Mouse (Mus musculus) hindbrain, embryonic 15.5 days (tissue): ENCODE results near the gene Fpr-rs4. TPM values are rescaled to one million over a fixed set of nuclear protein-coding genes. Genes with fewer than 3 reads are reported as not detected.
"Not testable (repeated sequence)": the region's sequence is repeated elsewhere in the genome, so short reads cannot be mapped to it uniquely, and the experiment has no call there.

ENCODE experiments used
- ATAC-seq: fragments of 200-750 bp; cut with Nextera tagmentation; 2 replicates; pipeline ENCODE4 v1.8.0; 2017; ENCODE audit warnings: low read depth, moderate number of reproducible peaks, moderate TSS enrichment; ENCODE audit not compliant: low FRiP score
- H3K27ac ChIP-seq: fragments of 300-500 bp; sonication (generic); replicated peaks from 2 replicates; pipeline ENCODE4 v1.5.1; 2015; ENCODE audit warnings: mild to moderate bottlenecking, inconsistent platforms
- H3K27me3 ChIP-seq: fragments of 300-500 bp; sonication (generic); 2 replicates; pipeline ENCODE4 v1.6.1; 2015; ENCODE audit warnings: control low read depth, inconsistent platforms
- H3K36me3 ChIP-seq: fragments of 300-500 bp; sonication (generic); 2 replicates; pipeline ENCODE4 v1.6.1; 2015; ENCODE audit warnings: control low read depth, inconsistent platforms
- H3K4me1 ChIP-seq: fragments of 300-500 bp; sonication (generic); replicated peaks from 2 replicates; pipeline ENCODE4 v1.6.1; 2015; ENCODE audit warnings: control low read depth, inconsistent platforms
- H3K4me2 ChIP-seq: fragments of 300-500 bp; sonication (generic); 2 replicates; pipeline ENCODE4 v1.6.1; 2015; ENCODE audit warnings: moderate library complexity, mild to moderate bottlenecking, inconsistent platforms
- H3K4me3 ChIP-seq: fragments of 300-500 bp; sonication (generic); 2 replicates; pipeline ENCODE4 v1.5.1; 2015; ENCODE audit warnings: mild to moderate bottlenecking, inconsistent platforms
- H3K9ac ChIP-seq: fragments of 300-500 bp; sonication (generic); 2 replicates; pipeline ENCODE4 v1.6.1; 2015; ENCODE audit warnings: inconsistent platforms
- H3K9me3 ChIP-seq: fragments of 300-500 bp; sonication (generic); 2 replicates; pipeline ENCODE4 v1.6.1; 2016; ENCODE audit warnings: control low read depth, inconsistent platforms
- WGBS: fragments of 180-500 bp; shearing (Covaris S2); methylation state at CpG from one replicate; pipeline ENCODE4 v1.1.7; 2015; 5-methylcytosine and 5-hydroxymethylcytosine counted together
- polyA plus RNA-seq: library from polyadenylated mRNA; unstranded; fragments of >200 nt; fragmentation: Nextera tagmentation; extraction: Ambion mirVana; gene quantifications from 2 replicates; pipeline ENCODE4 v1.2.1, GENCODE M21; 2015

Fpr-rs4 gene
- not detected in 2 replicates for polyA plus RNA-seq

DNA sequence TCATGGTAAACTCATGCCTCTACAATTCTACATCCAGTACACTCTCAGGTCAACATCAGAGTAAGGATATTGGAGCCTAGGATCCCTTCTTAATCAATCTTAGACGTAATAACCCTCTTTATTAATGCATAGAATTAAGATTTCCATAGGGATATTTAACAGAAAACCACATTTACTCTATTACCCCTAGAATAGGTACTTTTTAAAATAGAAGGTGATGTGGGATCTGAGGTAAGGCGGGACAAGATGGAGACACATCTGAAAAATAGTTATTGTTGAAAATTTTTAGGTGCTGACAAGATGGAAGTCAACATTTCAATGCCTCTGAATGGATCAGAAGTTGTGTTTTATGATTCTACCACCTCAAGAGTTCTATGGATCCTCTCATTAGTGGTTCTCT, at the start of gene Fpr-rs4:
TSS of gene Fpr-rs4 (plus strand) at position 301 of the 400 bp plus-strand sequence.
- H3K9ac ChIP-seq = no peak within 1 kb of the TSS
- H3K36me3 ChIP-seq = no peaks in the 10 kb centered on the region
- H3K4me1 ChIP-seq = no peaks in the 10 kb centered on the region
- no peak within 1 kb of the TSS for H3K4me2 ChIP-seq
- no peak for ATAC-seq
- H3K4me3 ChIP-seq = no peak within 1 kb of the TSS
- H3K27ac ChIP-seq = no peak within 1 kb of the TSS
- 60% methylated on average over 2 of the region's 2 CpGs for WGBS
- no peaks in the 10 kb centered on the region for H3K9me3 ChIP-seq
- no peaks in the 10 kb centered on the region for H3K27me3 ChIP-seq

DNA sequence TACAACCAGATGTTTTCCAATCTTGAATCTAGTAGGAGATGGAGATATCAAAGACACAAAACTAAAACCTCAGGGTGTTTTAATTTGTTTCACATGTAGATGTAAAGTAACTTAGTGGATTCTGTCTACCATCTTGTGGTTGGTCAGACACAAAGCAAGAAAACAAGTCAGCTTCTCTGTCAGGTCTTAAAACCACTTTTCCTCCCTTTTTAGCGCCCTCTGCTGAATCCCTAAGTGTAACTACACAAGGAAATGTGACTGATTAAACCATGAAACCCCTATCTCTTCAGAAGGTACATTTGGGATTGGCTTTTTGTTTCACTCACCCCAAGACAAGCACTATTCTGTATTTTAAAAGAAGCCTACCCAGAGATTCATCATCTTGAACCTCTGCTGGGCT, 48.1 kb upstream of the Fpr-rs4 start:
- no peak for ATAC-seq
- Histone ChIP-seq H3K27me3 (no peaks in the 10 kb centered on the region), H3K4me3 (no peak overlapping the region), H3K9me3 (peaks cover 1% of the 10 kb centered on the region), H3K36me3 (no peaks in the 10 kb centered on the region), H3K4me1 (no peaks in the 10 kb centered on the region), H3K4me2 (no peak overlapping the region), H3K9ac (no peak overlapping the region), H3K27ac (no peak overlapping the region)
- WGBS = 14% methylated on average over 1 of the region's 1 CpGs

DNA sequence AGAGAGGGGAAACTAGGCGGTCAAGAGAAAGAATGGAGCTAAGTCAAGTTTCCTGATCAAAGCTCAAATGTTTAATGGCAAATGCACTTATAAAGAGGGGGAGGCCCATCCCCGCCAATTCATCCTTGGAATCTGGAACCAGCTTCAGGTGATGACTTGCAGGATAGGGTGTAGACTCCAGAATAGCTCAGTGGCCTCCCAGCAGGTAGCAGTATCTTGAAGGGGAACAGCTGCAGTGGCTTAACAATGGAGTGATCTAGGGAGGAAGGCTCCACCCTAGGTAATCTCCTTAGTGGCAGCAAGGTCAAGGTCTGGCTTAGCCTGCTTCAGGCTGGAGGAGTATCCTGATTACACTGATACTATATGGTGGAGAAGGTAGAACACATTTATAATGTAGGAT, 40.3 kb upstream of the Fpr-rs4 start:
- H3K9me3 ChIP-seq, H3K4me1 ChIP-seq, H3K27ac ChIP-seq, H3K4me3 ChIP-seq, ATAC-seq, H3K9ac ChIP-seq, H3K36me3 ChIP-seq, H3K4me2 ChIP-seq, H3K27me3 ChIP-seq: not testable (repeated sequence)
- WGBS = 79% methylated on average over 2 of the region's 2 CpGs

DNA sequence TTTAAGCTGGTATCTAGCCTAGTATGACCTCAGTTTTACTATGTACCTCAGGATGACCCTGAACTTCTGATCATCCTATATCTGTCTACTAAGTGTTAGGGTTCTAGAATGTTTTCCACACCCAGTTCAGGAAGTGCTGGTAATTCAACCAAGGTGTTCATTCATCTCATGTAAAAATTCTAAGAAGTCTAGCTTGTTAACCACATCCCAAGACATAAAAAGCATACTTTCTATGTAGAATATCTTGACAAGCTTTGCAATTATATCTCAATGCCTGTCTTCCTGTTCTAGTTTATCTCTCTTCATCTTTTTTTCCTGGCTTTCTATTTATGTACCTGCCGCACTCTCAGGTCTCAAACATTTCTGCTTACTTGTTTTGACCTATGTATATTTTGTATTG, 16.8 kb upstream of the Fpr-rs4 start:
- 98% methylated on average over 1 of the region's 1 CpGs for WGBS
- Histone ChIP-seq H3K4me3 (no peak overlapping the region), H3K4me1 (no peaks in the 10 kb centered on the region), H3K36me3 (no peaks in the 10 kb centered on the region), H3K27ac (no peak overlapping the region), H3K9ac (no peak overlapping the region), H3K4me2 (no peak overlapping the region), H3K9me3 (no peaks in the 10 kb centered on the region), H3K27me3 (no peaks in the 10 kb centered on the region)
- no peak for ATAC-seq

DNA sequence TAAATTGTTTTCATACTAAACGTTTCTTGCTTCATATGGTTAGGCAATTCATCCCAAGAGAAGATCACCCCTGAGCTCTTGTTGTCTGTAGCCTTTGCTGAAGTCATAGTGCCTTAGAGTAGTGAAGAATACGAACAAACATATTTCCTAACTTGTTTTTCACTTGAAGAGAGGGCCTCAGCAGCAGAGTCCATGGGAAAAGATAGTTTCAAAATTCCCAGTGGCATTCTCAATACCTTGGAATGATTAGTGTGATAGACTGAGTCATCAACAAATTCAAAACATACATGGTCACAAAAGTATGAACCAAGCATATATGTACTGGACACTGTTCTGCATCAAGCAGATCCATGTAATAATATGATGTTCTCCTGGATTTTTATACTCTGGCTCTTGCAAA, 27.6 kb downstream of the Fpr-rs4 start, which contains the start of gene Vmn2r124:
TSS of gene Vmn2r124 (plus strand) at position 301 of the 400 bp plus-strand sequence.
- no peak within 1 kb of the TSS for H3K4me2 ChIP-seq
- H3K4me3 ChIP-seq = no peak within 1 kb of the TSS
- no peaks in the 10 kb centered on the region for H3K36me3 ChIP-seq
- 60% methylated on average over 2 of the region's 2 CpGs for WGBS
- no peaks in the 10 kb centered on the region for H3K9me3 ChIP-seq
- H3K9ac ChIP-seq = no peak within 1 kb of the TSS
- H3K27ac ChIP-seq = no peak within 1 kb of the TSS
- H3K4me1 ChIP-seq = no peaks in the 10 kb centered on the region
- ATAC-seq = no peak
- H3K27me3 ChIP-seq = no peaks in the 10 kb centered on the region

Other genes with a start within 250 kb of the Fpr-rs4 start
- gene Spaca6, start 194.6 kb upstream of the Fpr-rs4 start, polyA plus RNA-seq = 25.5 and 28.3 TPM in 2 replicates
- 1.1 TPM in 2 replicates for gene Has1, start 166.5 kb upstream of the Fpr-rs4 start, polyA plus RNA-seq
- 0.18 and 0.31 TPM in 2 replicates for gene Fpr1, start 137.8 kb upstream of the Fpr-rs4 start, polyA plus RNA-seq
- 0.18 TPM in 1 of 2 replicates, not detected in the other for gene Fpr2, start 133.9 kb upstream of the Fpr-rs4 start, polyA plus RNA-seq
- gene Fpr3, start 133.9 kb upstream of the Fpr-rs4 start, polyA plus RNA-seq = not detected in 2 replicates
- gene Vmn2r124, start 27.7 kb downstream of the Fpr-rs4 start, polyA plus RNA-seq = not detected in 2 replicates
- gene Vmn2r91, start 63.3 kb downstream of the Fpr-rs4 start, polyA plus RNA-seq = not detected in 2 replicates
- gene Vmn2r92, start 130.2 kb downstream of the Fpr-rs4 start, polyA plus RNA-seq = not detected in 2 replicates